Mouse (Mus musculus) ovary, adult 18-20 months (tissue): Measurements from ENCODE around the gene Pik3ca.
"Not testable (repeated sequence)": the region's sequence is repeated elsewhere in the genome, so short reads cannot be mapped to it uniquely, and the experiment has no call there.

Experiments used
- DNase-seq: peaks from one replicate; pipeline ENCODE4 v3.0.0; 2022; ENCODE audit warnings: low spot score, mixed read lengths

Pik3ca gene

GRCm38 (mm10) chr3:32401591-32401990, 4.1 kb downstream of the Pik3ca start:
- DNase-seq = no peak

GRCm38 (mm10) chr3:32402990-32403885, 5.8 kb downstream of the Pik3ca start:
- DNase-seq = no peak

- no peak for DNase-seq
These were observed 8.2 kb downstream of the Pik3ca start for GRCm38 (mm10) chr3:32405699-32406098.

GRCm38 (mm10) chr3:32406804-32407203, 9.3 kb downstream of the Pik3ca start:
- DNase-seq = no peak

- DNase-seq = no peak
These were observed 11.4 kb downstream of the Pik3ca start for GRCm38 (mm10) chr3:32408811-32409273.

GRCm38 (mm10) chr3:32412502-32413044, 15.1 kb downstream of the Pik3ca start:
- no peak for DNase-seq

- no peak for DNase-seq
These were observed 16.9 kb downstream of the Pik3ca start for GRCm38 (mm10) chr3:32414381-32414780.

- no peak for DNase-seq
These were observed 18.2 kb downstream of the Pik3ca start for GRCm38 (mm10) chr3:32415370-32416309.

GRCm38 (mm10) chr3:32417751-32418211, 20.3 kb downstream of the Pik3ca start:
- no peak for DNase-seq

GRCm38 (mm10) chr3:32419866-32420265, 22.4 kb downstream of the Pik3ca start:
- DNase-seq = no peak

- DNase-seq = no peak
These were observed 23.9 kb downstream of the Pik3ca start for GRCm38 (mm10) chr3:32421115-32422054.

GRCm38 (mm10) chr3:32427695-32428094, 30.2 kb downstream of the Pik3ca start:
- DNase-seq = no peak

GRCm38 (mm10) chr3:32428361-32428760, 30.9 kb downstream of the Pik3ca start:
- DNase-seq = no peak

- DNase-seq = peak; percentile 10
These were observed 31.4 kb downstream of the Pik3ca start for GRCm38 (mm10) chr3:32428921-32429320.

GRCm38 (mm10) chr3:32429351-32429750, 31.9 kb downstream of the Pik3ca start:
- DNase-seq = not testable (repeated sequence)

GRCm38 (mm10) chr3:32430394-32430793, 32.9 kb downstream of the Pik3ca start:
- no peak for DNase-seq

- no peak for DNase-seq
These were observed 36.5 kb downstream of the Pik3ca start for GRCm38 (mm10) chr3:32434016-32434415.

GRCm38 (mm10) chr3:32436101-32436500, 38.6 kb downstream of the Pik3ca start:
- DNase-seq = no peak

GRCm38 (mm10) chr3:32437297-32437696, 39.8 kb downstream of the Pik3ca start:
- no peak for DNase-seq

GRCm38 (mm10) chr3:32437820-32438219, 40.3 kb downstream of the Pik3ca start:
- no peak for DNase-seq

GRCm38 (mm10) chr3:32438716-32439115, 41.2 kb downstream of the Pik3ca start:
- DNase-seq = no peak
